Mouse (Mus musculus) bone marrow, adult 2 months (tissue): ENCODE data around the gene Umodl1.

ENCODE experiments used
- CTCF ChIP-seq: fragments of 200-500 bp; IDR thresholded peaks from 2 replicates; pipeline ENCODE4 v1.5.1; 2011; ENCODE audit warnings: low read length, control low read depth; ENCODE audit not compliant: control insufficient read depth, insufficient read depth
- POLR2A ChIP-seq: fragments of 200-500 bp; IDR thresholded peaks from 2 replicates; pipeline ENCODE4 v1.6.1; 2011; ENCODE audit warnings: low read depth, mild to moderate bottlenecking, control low read depth, low read length, borderline replicate concordance; ENCODE audit not compliant: control insufficient read depth

DNA sequence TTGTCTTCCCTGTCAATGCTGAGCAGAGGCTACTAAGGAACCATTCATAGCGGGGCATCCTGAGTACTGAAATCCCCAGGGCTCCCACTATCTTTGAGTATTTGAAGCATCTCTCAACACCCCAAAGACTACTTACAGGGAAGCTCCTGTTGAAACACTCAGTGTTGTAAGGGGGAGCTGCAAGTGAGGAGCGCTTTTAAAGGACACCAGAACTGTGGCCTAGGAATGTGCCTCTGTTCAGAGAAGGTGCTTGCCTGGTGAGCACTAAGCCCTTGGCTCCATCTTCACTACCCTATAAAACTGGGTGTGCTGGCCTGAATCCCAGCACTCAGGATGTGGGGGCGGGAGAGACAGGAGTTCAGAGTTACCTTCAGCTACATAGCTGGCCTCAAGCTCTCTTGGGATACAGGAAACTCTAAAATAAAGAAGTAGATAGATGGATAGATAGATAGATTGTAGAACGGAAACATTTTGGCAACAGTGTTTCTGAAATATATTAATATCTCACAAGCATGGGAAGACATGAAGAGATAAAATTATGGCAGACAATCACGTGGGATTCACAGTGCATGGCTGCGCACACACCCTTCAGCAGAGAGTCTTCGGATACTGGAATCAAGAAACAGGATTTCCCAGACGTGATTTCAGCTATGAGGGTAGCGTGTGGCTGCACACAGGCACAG lies 80.4 kb downstream of the Umodl1 start:
- TF ChIP-seq CTCF (no peak), POLR2A (no peak)
